Mouse (Mus musculus) testis, adult 10 weeks (tissue): ENCODE measurements around the gene Krtap4-16. TPM values are rescaled to one million over a fixed set of nuclear protein-coding genes. Genes with fewer than 3 reads are reported as not detected.

Experiments
- polyA plus RNA-seq: library from polyadenylated mRNA; stranded (reverse); fragments of 350-450 nt; fragmentation: Illumina TruSeq; extraction: RNeasy Lipid Tissue Mini Kit (QIAGEN cat#74804); gene quantifications from one replicate; pipeline ENCODE4 v1.2.3, GENCODE M21; 2014; ENCODE audit warnings: low read depth, low replicate concordance

Krtap4-16 gene
- not detected for polyA plus RNA-seq

GRCm38 (mm10) chr11:99851508-99851907 is at the start of gene Krtap4-16:
TSS of gene Krtap4-16 (minus strand) at chr11:99851608.

GRCm38 (mm10) chr11:99878887-99879286 is 27.5 kb upstream of the Krtap4-16 start, which contains the start of gene Gm11567:
TSS of gene Gm11567 (plus strand) at chr11:99879187.

GRCm38 (mm10) chr11:99873089-99873488 is 21.7 kb upstream of the Krtap4-16 start, which contains the start of gene Krtap9-1:
TSS of gene Krtap9-1 (plus strand) at chr11:99873389.

GRCm38 (mm10) chr11:99864176-99864575 is 12.8 kb upstream of the Krtap4-16 start, which contains the start of gene Gm11559:
TSS of gene Gm11559 (plus strand) at chr11:99864476.

GRCm38 (mm10) chr11:99857617-99858016 is 6.2 kb upstream of the Krtap4-16 start, which contains the start of gene Gm11568:
TSS of gene Gm11568 (plus strand) at chr11:99857917.

GRCm38 (mm10) chr11:99837966-99838365 is 13.4 kb downstream of the Krtap4-16 start, which contains the start of gene 2300003K06Rik:
TSS of gene 2300003K06Rik (minus strand) at chr11:99838066.

GRCm38 (mm10) chr11:99815566-99815965 is 35.8 kb downstream of the Krtap4-16 start, which contains the start of gene Gm11564:
TSS of gene Gm11564 (minus strand) at chr11:99815666.

GRCm38 (mm10) chr11:99809792-99810191 is 41.6 kb downstream of the Krtap4-16 start, which contains the start of gene Krtap4-13:
TSS of gene Krtap4-13 (minus strand) at chr11:99809892.

GRCm38 (mm10) chr11:99804346-99804745 is 47.1 kb downstream of the Krtap4-16 start, which contains the start of gene Gm11554:
TSS of gene Gm11554 (minus strand) at chr11:99804446.

Other genes starting within 250 kb of the Krtap4-16 start
- gene Gm11938, start 248.3 kb downstream of the Krtap4-16 start, polyA plus RNA-seq, result not detected
- gene Gm11937, start 241.4 kb downstream of the Krtap4-16 start, polyA plus RNA-seq, result not detected
- gene Krtap2-4, start 236.8 kb downstream of the Krtap4-16 start, polyA plus RNA-seq, result not detected
- not detected for gene Gm11562, start 231.2 kb downstream of the Krtap4-16 start, polyA plus RNA-seq
- gene Krtap4-1, start 223.4 kb downstream of the Krtap4-16 start, polyA plus RNA-seq, result not detected
- gene Krtap4-2, start 216.5 kb downstream of the Krtap4-16 start, polyA plus RNA-seq, result not detected
- not detected for gene Krtap4-7, start 207.5 kb downstream of the Krtap4-16 start, polyA plus RNA-seq
- not detected for gene Gm11555, start 201.4 kb downstream of the Krtap4-16 start, polyA plus RNA-seq
- not detected for gene Gm11563, start 192.6 kb downstream of the Krtap4-16 start, polyA plus RNA-seq
- gene Krtap4-6, start 185.6 kb downstream of the Krtap4-16 start, polyA plus RNA-seq, result not detected
- gene Gm14190, start 160.9 kb downstream of the Krtap4-16 start, polyA plus RNA-seq, result not detected
- gene Gm14180, start 117.3 kb downstream of the Krtap4-16 start, polyA plus RNA-seq, result not detected
- gene Gm11595, start 78.7 kb downstream of the Krtap4-16 start, polyA plus RNA-seq, result not detected
- not detected for gene Krtap4-8, start 70.9 kb downstream of the Krtap4-16 start, polyA plus RNA-seq
- gene Krtap4-9, start 66.4 kb downstream of the Krtap4-16 start, polyA plus RNA-seq, result not detected
- not detected for gene Gm11596, start 58.1 kb downstream of the Krtap4-16 start, polyA plus RNA-seq
- not detected for gene Gm11569, start 52.7 kb downstream of the Krtap4-16 start, polyA plus RNA-seq
- not detected for gene Gm11554, start 47.2 kb downstream of the Krtap4-16 start, polyA plus RNA-seq
- not detected for gene Krtap4-13, start 41.7 kb downstream of the Krtap4-16 start, polyA plus RNA-seq
- gene Gm11564, start 35.9 kb downstream of the Krtap4-16 start, polyA plus RNA-seq, result not detected
- gene 2300003K06Rik, start 13.5 kb downstream of the Krtap4-16 start, polyA plus RNA-seq, result not detected
- gene Gm11568, start 6.3 kb upstream of the Krtap4-16 start, polyA plus RNA-seq, result not detected
- not detected for gene Gm11559, start 12.9 kb upstream of the Krtap4-16 start, polyA plus RNA-seq
- gene Krtap9-1, start 21.8 kb upstream of the Krtap4-16 start, polyA plus RNA-seq, result not detected
- gene Gm11567, start 27.6 kb upstream of the Krtap4-16 start, polyA plus RNA-seq, result not detected
- gene Krtap31-1, start 56.3 kb upstream of the Krtap4-16 start, polyA plus RNA-seq, result not detected
- gene Gm11565, start 63.1 kb upstream of the Krtap4-16 start, polyA plus RNA-seq, result 0.49 TPM
- gene Krtap31-2, start 84.7 kb upstream of the Krtap4-16 start, polyA plus RNA-seq, result not detected
- gene Krtap9-5, start 96.9 kb upstream of the Krtap4-16 start, polyA plus RNA-seq, result not detected
- gene Krtap29-1, start 127.4 kb upstream of the Krtap4-16 start, polyA plus RNA-seq, result not detected
- gene Krtap16-1, start 135.0 kb upstream of the Krtap4-16 start, polyA plus RNA-seq, result not detected
- not detected for gene Krtap17-1, start 142.4 kb upstream of the Krtap4-16 start, polyA plus RNA-seq
- gene Krt33a, start 164.6 kb upstream of the Krtap4-16 start, polyA plus RNA-seq, result not detected
- gene Krt33b, start 178.3 kb upstream of the Krtap4-16 start, polyA plus RNA-seq, result not detected
- gene Krt34, start 189.9 kb upstream of the Krtap4-16 start, polyA plus RNA-seq, result not detected
- not detected for gene Krt31, start 198.9 kb upstream of the Krtap4-16 start, polyA plus RNA-seq
- gene Krt32, start 236.6 kb upstream of the Krtap4-16 start, polyA plus RNA-seq, result not detected
- not detected for gene Krt35, start 244.6 kb upstream of the Krtap4-16 start, polyA plus RNA-seq